Mouse (Mus musculus) spleen, adult 2 months (tissue): ENCODE results near the gene Ptgfrn. TPM values are rescaled to one million over a fixed set of nuclear protein-coding genes. Genes with fewer than 3 reads are reported as not detected.

Experiments used
- DNase-seq, 2 experiments: peaks; one replicate each; pipeline versions ENCODE4 v3.0.0 to v3.0.0-alpha.2; 2012 to 2021; ENCODE audit warnings: low spot score in 2 of 2, low read depth in 1 of 2
- H3K27ac ChIP-seq: fragments of 200-500 bp; 2 replicates; pipeline ENCODE4 v1.5.1; 2012; ENCODE audit warnings: low read length, inconsistent platforms; ENCODE audit not compliant: insufficient read depth
- H3K27me3 ChIP-seq: fragments of 200-500 bp; 2 replicates; pipeline ENCODE4 v1.6.1; 2012; ENCODE audit warnings: mild to moderate bottlenecking, moderate library complexity, low read length, inconsistent platforms; ENCODE audit not compliant: control insufficient read depth, insufficient read depth
- H3K36me3 ChIP-seq: fragments of 200-500 bp; 2 replicates; pipeline ENCODE4 v1.6.1; 2012; ENCODE audit warnings: mild to moderate bottlenecking, low read length, inconsistent platforms; ENCODE audit not compliant: control insufficient read depth, insufficient read depth
- H3K4me1 ChIP-seq: fragments of 200-500 bp; 2 replicates; pipeline ENCODE4 v1.6.1; 2011; ENCODE audit warnings: inconsistent platforms; ENCODE audit not compliant: control insufficient read depth, insufficient read depth, insufficient read length
- H3K4me3 ChIP-seq: fragments of 200-500 bp; 2 replicates; pipeline ENCODE4 v1.5.1; 2011; ENCODE audit warnings: mild to moderate bottlenecking, inconsistent platforms; ENCODE audit not compliant: insufficient read depth, insufficient read length; ENCODE audit errors: extremely low read depth
- CTCF ChIP-seq: fragments of 200-500 bp; IDR thresholded peaks from 2 replicates; pipeline ENCODE4 v1.5.1; 2011; ENCODE audit warnings: mild to moderate bottlenecking, inconsistent platforms; ENCODE audit not compliant: insufficient read depth, insufficient read length, insufficient replicate concordance; ENCODE audit errors: extremely low read depth
- POLR2A ChIP-seq: fragments of 200-500 bp; IDR thresholded peaks from 2 replicates; pipeline ENCODE4 v1.6.1; 2011; ENCODE audit warnings: low read depth, low read length, inconsistent platforms
- WGBS: fragments of 180-500 bp; shearing (Covaris S2); methylation state at CpG from one replicate; pipeline ENCODE4 v1.1.7; 2018; 5-methylcytosine and 5-hydroxymethylcytosine counted together
- polyA plus RNA-seq: library from polyadenylated mRNA; depleted of rRNA; stranded (reverse); fragments of >200 nt; gene quantifications from 2 replicates; pipeline ENCODE4 v1.2.3, GENCODE M21; 2012

Ptgfrn gene
- polyA plus RNA-seq, 1 experiment, result 3.6 TPM

GRCm38 (mm10) chr3:101033644-101034043 lies 76.4 kb downstream of the Ptgfrn start:
- Histone ChIP-seq H3K4me3 (no peak overlapping the region), H3K4me1 (peaks cover 4% of the 10 kb centered on the region; the same call in 1 of the 2 replicates), H3K27me3 (no peaks in the 10 kb centered on the region), H3K36me3 (no peaks in the 10 kb centered on the region), H3K27ac (no peak overlapping the region)
- no peak for DNase-seq
- TF ChIP-seq CTCF, result no peak
- TF ChIP-seq POLR2A, result no peak
- 59% methylated on average over 4 of the region's 4 CpGs for WGBS

DNA sequence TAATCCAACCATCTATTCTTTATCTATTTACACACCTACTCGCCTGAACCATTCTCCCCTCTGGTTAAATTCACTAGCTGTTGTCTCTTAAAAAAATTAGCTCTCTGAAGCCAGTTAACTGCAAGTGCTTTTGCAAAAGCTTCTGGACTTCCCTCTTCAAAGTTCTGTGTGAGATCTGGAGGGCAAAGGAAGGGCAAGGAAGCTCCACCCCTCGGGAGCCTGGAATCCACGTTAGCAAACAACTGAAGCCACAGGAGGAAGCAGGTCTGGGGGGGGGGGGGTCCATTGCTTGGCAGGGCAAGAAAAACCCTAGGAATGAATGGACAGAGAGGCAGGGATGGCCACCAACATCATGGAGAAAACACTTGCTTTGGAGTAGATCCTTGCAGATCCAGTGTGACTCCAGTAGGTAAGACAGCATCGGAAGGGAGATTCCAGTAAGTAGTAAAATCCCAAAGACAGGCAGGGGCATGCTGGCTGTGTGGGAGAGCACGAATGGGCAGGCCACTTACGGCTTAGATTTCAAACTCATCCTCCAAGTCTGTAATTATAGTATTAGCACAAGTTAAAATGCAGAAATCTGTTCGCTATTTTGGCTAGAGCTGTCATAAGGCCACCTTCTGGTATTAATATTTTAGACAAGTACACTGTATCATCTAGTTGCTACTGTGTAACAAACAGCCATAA lies 78.5 kb downstream of the Ptgfrn start:
- DNase-seq, result no peak
- no peak for TF ChIP-seq CTCF
- TF ChIP-seq POLR2A, result no peak
- Histone ChIP-seq H3K4me1 (peaks cover 4% of the 10 kb centered on the region; the same call in 1 of the 2 replicates), H3K27me3 (no peaks in the 10 kb centered on the region), H3K4me3 (no peak overlapping the region), H3K27ac (no peak overlapping the region), H3K36me3 (no peaks in the 10 kb centered on the region)
- 61% methylated on average over 7 of the region's 7 CpGs for WGBS

GRCm38 (mm10) chr3:101030630-101031029 lies 79.4 kb downstream of the Ptgfrn start:
- Histone ChIP-seq H3K4me1 (peaks cover 4% of the 10 kb centered on the region; the same call in 1 of the 2 replicates), H3K36me3 (no peaks in the 10 kb centered on the region), H3K27me3 (no peaks in the 10 kb centered on the region), H3K27ac (no peak overlapping the region), H3K4me3 (no peak overlapping the region)
- TF ChIP-seq POLR2A, result no peak
- no peak for TF ChIP-seq CTCF
- no peak for DNase-seq
- WGBS, result 86% methylated on average over 1 of the region's 1 CpGs

- no peak within 1 kb of the TSS for H3K27ac ChIP-seq
- no peaks in the 10 kb centered on the region for H3K27me3 ChIP-seq
- no peak within 1 kb of the TSS for H3K4me3 ChIP-seq
- 16% methylated on average over 4 of the region's 4 CpGs for WGBS
- TF ChIP-seq CTCF, result no peak
- TF ChIP-seq POLR2A, result no peak
- peaks cover 4% of the 10 kb centered on the region; the same call in 1 of the 2 replicates for H3K4me1 ChIP-seq
- peak in 1 of 2 experiments; percentile 6 for DNase-seq
- no peaks in the 10 kb centered on the region for H3K36me3 ChIP-seq
Observed at GRCm38 (mm10) chr3:101029339-101029738, 80.7 kb downstream of the Ptgfrn start, which contains the start of gene Cd101. TSS of gene Cd101 (minus strand) at chr3:101029556.

DNA sequence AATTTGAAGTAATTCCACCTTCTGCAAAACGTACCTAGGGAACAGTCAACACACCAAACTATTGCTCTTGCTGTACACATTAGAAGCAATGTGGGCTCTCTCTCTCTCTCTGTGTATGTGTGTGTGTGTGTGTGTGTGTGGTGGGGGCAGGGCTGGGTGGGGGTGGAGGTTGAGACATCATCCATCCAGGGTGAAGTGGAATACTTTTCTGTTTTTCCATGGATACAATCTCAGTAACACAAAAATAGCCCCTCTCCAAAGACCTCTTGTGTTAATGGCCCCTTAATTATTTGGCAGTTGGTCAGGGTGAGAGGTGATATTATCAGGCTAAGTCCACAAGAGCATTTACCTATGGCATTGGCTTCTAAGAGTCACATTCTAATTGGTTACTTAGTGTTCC lies 83.3 kb downstream of the Ptgfrn start:
- DNase-seq, result no peak
- TF ChIP-seq POLR2A, result no peak
- no peak for TF ChIP-seq CTCF
- Histone ChIP-seq H3K27ac (no peak overlapping the region), H3K4me1 (peaks cover 4% of the 10 kb centered on the region; the same call in 1 of the 2 replicates), H3K36me3 (no peaks in the 10 kb centered on the region), H3K27me3 (no peaks in the 10 kb centered on the region), H3K4me3 (no peak overlapping the region)
- 91% methylated on average over 1 of the region's 1 CpGs for WGBS

DNA sequence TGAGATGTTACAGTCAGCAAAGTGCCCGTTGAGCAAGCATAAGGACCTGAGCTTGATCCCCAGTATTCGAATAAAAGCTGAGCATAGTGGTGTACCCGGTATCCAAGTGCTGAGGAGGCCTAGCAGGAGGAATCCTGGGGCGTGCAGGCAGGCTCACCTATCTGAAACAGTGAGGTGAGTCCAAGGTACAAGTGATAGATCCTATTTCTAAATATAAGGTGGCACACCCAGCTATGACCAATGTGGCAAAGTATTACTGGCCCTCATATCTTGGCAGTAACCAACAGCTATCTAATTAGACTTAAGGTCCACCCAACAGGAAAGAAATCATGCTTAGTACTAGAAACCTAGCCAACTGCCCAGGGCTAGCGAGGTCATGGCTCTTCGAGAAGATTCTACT lies 87.1 kb downstream of the Ptgfrn start:
- no peaks in the 10 kb centered on the region for H3K36me3 ChIP-seq
- H3K27ac ChIP-seq, result no peak overlapping the region
- no peak overlapping the region for H3K4me3 ChIP-seq
- H3K27me3 ChIP-seq, result no peaks in the 10 kb centered on the region
- 90% methylated on average over 6 of the region's 6 CpGs for WGBS
- DNase-seq, result no peak
- TF ChIP-seq CTCF (no peak), POLR2A (no peak)
- H3K4me1 ChIP-seq, result peaks cover 7% of the 10 kb centered on the region; the same call in 1 of the 2 replicates

DNA sequence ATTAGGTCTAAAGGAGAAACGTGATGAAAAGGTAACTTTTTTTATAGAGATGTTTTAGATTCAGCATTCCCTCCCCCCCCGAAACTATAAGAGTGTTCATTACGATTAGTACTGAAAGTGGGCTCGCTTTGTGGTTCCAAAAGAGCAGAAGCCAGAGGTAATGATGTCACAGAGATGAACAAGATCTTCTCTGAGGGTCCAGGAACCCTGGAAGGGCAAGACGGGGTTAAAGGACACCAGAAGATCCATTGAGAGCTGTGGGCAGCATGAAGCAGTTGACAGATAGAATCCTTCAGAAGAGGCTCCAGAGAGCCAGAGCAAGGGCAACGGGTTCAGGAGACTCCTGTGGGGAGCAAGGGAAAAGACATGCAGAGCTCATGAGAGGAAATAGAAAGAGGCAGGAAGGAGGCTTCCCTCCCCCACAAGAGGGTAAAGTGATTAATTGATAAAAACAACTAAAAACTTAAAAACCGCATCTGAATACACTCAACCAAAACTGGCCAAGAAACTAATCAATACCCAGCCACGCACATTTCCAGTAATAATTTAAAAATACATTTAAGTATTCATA lies 88.5 kb downstream of the Ptgfrn start:
- Histone ChIP-seq H3K4me3 (no peak overlapping the region; the same call in 1 of the 2 replicates), H3K27me3 (no peaks in the 10 kb centered on the region), H3K4me1 (peaks cover 7% of the 10 kb centered on the region; the same call in 1 of the 2 replicates), H3K36me3 (no peaks in the 10 kb centered on the region), H3K27ac (peak overlapping the region; percentile 49)
- no peak for DNase-seq
- WGBS, result 45% methylated on average over 8 of the region's 8 CpGs
- no peak for TF ChIP-seq POLR2A
